Mouse (Mus musculus): Measurements from ENCODE around the gene B3gnt2. TPM values are rescaled to one million over a fixed set of nuclear protein-coding genes. Genes with fewer than 3 reads are reported as not detected.
A peak's percentile ranks its signal among the peaks of the same experiment; 100 is the strongest.

The B3gnt2 gene
- polyA plus RNA-seq, 1 experiment = 7.1 TPM

DNA sequence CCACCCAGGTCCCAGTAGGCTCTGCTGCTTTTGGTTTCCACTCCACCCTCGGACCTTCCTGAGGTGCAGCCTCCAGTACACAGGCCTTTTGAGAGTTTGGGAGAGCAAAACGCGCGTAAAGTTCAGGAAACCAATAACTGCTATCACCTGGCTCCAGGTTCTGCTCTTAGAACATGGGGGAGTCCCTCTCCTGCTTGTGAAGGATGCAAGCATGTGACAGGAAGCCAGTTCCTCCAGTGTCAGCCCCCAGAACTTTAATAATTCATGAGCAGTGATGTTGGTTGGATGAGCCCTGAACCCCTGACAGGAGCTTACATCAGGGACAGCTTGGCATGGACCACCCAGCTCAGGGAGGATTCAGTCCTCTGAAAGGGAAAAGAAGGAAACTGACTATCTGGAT is 18.9 kb upstream of the B3gnt2 start:
- no peak for DNase-seq
- 95% methylated on average over 4 of the region's 4 CpGs for WGBS
- Histone ChIP-seq H3K27me3 (ENCODE audit: control insufficient read depth, insufficient read depth, low read length) (no peaks in the 10 kb centered on the region; the same call in none of the 2 replicates), H3K4me3 (replicated peaks; ENCODE audit: insufficient read depth, low read depth, low read length) (no peak overlapping the region), H3K27ac (ENCODE audit: insufficient read depth, low read length) (no peak overlapping the region), H3K4me1 (ENCODE audit: control insufficient read depth, insufficient read depth, low read length) (no peaks in the 10 kb centered on the region)
- TF ChIP-seq POLR2A (IDR thresholded peaks at IDR 0.05; ENCODE audit: borderline replicate concordance, insufficient read depth, low read length) = no peak
- TF ChIP-seq CTCF (IDR thresholded peaks at IDR 0.05; ENCODE audit: borderline replicate concordance, insufficient read depth, low read depth, low read length) = no peak

DNA sequence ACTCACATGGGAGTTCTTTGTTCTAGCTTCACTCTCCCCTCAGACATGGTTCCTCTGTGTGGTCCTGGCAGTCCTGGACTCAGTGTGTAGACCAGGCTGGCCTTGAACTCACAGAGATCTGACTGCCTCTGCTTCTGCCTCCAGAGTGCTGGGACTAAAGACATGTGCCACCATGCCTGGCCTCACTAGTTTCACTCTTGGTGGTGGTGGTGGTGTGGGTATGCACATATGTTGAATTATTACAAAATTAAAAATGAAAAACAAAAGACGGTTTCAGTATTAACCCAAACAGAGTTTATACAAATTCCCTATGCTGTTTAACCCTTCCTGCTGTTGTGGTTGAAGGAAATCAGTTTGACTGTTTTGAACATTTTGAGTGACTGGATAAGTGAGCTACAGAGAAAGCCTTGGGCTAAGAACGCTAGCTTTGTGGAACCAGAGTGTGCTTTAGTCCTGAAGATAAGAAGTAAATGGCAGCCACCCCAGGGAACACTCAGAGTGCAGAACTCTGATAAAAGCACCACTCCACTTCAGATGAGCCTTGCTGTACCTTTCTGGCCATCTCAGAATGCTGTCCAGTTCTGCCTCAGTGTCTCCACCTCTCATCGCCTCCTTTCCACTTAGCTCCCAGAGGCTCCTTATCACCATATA is 16.0 kb upstream of the B3gnt2 start:
- TF ChIP-seq CTCF (IDR thresholded peaks at IDR 0.05; ENCODE audit: borderline replicate concordance, insufficient read depth, low read depth, low read length) (no peak), POLR2A (IDR thresholded peaks at IDR 0.05; ENCODE audit: borderline replicate concordance, insufficient read depth, low read length) (no peak)
- H3K27me3 ChIP-seq (ENCODE audit: control insufficient read depth, insufficient read depth, low read length) = peaks cover 1% of the 10 kb centered on the region; the same call in 1 of the 2 replicates
- H3K27ac ChIP-seq (ENCODE audit: insufficient read depth, low read length) = no peak overlapping the region
- no peak for DNase-seq
- 94% methylated on average over 3 of the region's 3 CpGs for WGBS
- no peak overlapping the region for H3K4me3 ChIP-seq (replicated peaks; ENCODE audit: insufficient read depth, low read depth, low read length)
- H3K4me1 ChIP-seq (ENCODE audit: control insufficient read depth, insufficient read depth, low read length) = peaks cover 8% of the 10 kb centered on the region

GRCm38 (mm10) chr11:22875279-22875678 is 14.5 kb upstream of the B3gnt2 start:
- H3K27ac ChIP-seq (ENCODE audit: insufficient read depth, low read length) = no peak overlapping the region
- H3K4me3 ChIP-seq (replicated peaks; ENCODE audit: insufficient read depth, low read depth, low read length) = no peak overlapping the region
- no peak for TF ChIP-seq POLR2A (IDR thresholded peaks at IDR 0.05; ENCODE audit: borderline replicate concordance, insufficient read depth, low read length)
- no peak for TF ChIP-seq CTCF (IDR thresholded peaks at IDR 0.05; ENCODE audit: borderline replicate concordance, insufficient read depth, low read depth, low read length)
- H3K27me3 ChIP-seq (ENCODE audit: control insufficient read depth, insufficient read depth, low read length) = peaks cover 1% of the 10 kb centered on the region; the same call in 1 of the 2 replicates
- DNase-seq = no peak
- H3K4me1 ChIP-seq (ENCODE audit: control insufficient read depth, insufficient read depth, low read length) = peaks cover 8% of the 10 kb centered on the region
- WGBS = 82% methylated on average over 4 of the region's 4 CpGs

- WGBS = 92% methylated on average over 6 of the region's 6 CpGs
- H3K4me1 ChIP-seq (ENCODE audit: control insufficient read depth, insufficient read depth, low read length) = peaks cover 8% of the 10 kb centered on the region
- peaks cover 1% of the 10 kb centered on the region; the same call in 1 of the 2 replicates for H3K27me3 ChIP-seq (ENCODE audit: control insufficient read depth, insufficient read depth, low read length)
- no peak for DNase-seq
- no peak for TF ChIP-seq CTCF (IDR thresholded peaks at IDR 0.05; ENCODE audit: borderline replicate concordance, insufficient read depth, low read depth, low read length)
- no peak for TF ChIP-seq POLR2A (IDR thresholded peaks at IDR 0.05; ENCODE audit: borderline replicate concordance, insufficient read depth, low read length)
- H3K4me3 ChIP-seq (replicated peaks; ENCODE audit: insufficient read depth, low read depth, low read length) = no peak overlapping the region
- no peak overlapping the region for H3K27ac ChIP-seq (ENCODE audit: insufficient read depth, low read length)
These were observed 14.0 kb upstream of the B3gnt2 start for GRCm38 (mm10) chr11:22874747-22875146.

- H3K27ac ChIP-seq (ENCODE audit: insufficient read depth, low read length) = no peak overlapping the region
- TF ChIP-seq CTCF (IDR thresholded peaks at IDR 0.05; ENCODE audit: borderline replicate concordance, insufficient read depth, low read depth, low read length) (no peak), POLR2A (IDR thresholded peaks at IDR 0.05; ENCODE audit: borderline replicate concordance, insufficient read depth, low read length) (no peak)
- H3K4me1 ChIP-seq (ENCODE audit: control insufficient read depth, insufficient read depth, low read length) = peaks cover 8% of the 10 kb centered on the region
- peak; percentile 34 to 45 for DNase-seq
- H3K4me3 ChIP-seq (replicated peaks; ENCODE audit: insufficient read depth, low read depth, low read length) = no peak overlapping the region
- 2% methylated on average over 4 of the region's 4 CpGs for WGBS
- H3K27me3 ChIP-seq (ENCODE audit: control insufficient read depth, insufficient read depth, low read length) = peaks cover 5% of the 10 kb centered on the region; the same call in 1 of the 2 replicates
These were observed 12.6 kb upstream of the B3gnt2 start for GRCm38 (mm10) chr11:22873383-22873782.

GRCm38 (mm10) chr11:22872307-22872680 is 11.5 kb upstream of the B3gnt2 start:
- peaks cover 8% of the 10 kb centered on the region for H3K4me1 ChIP-seq (ENCODE audit: control insufficient read depth, insufficient read depth, low read length)
- no peak overlapping the region for H3K27ac ChIP-seq (ENCODE audit: insufficient read depth, low read length)
- WGBS = 61% methylated on average over 4 of the region's 4 CpGs
- H3K4me3 ChIP-seq (replicated peaks; ENCODE audit: insufficient read depth, low read depth, low read length) = no peak overlapping the region
- DNase-seq = no peak
- peaks cover 6% of the 10 kb centered on the region; the same call in 1 of the 2 replicates for H3K27me3 ChIP-seq (ENCODE audit: control insufficient read depth, insufficient read depth, low read length)
- TF ChIP-seq CTCF (IDR thresholded peaks at IDR 0.05; ENCODE audit: borderline replicate concordance, insufficient read depth, low read depth, low read length) (no peak), POLR2A (IDR thresholded peaks at IDR 0.05; ENCODE audit: borderline replicate concordance, insufficient read depth, low read length) (no peak)

- H3K4me3 ChIP-seq (replicated peaks; ENCODE audit: insufficient read depth, low read depth, low read length) = no peak overlapping the region
- H3K27ac ChIP-seq (ENCODE audit: insufficient read depth, low read length) = no peak overlapping the region
- H3K27me3 ChIP-seq (ENCODE audit: control insufficient read depth, insufficient read depth, low read length) = peaks cover 6% of the 10 kb centered on the region; the same call in 1 of the 2 replicates
- peaks cover 8% of the 10 kb centered on the region for H3K4me1 ChIP-seq (ENCODE audit: control insufficient read depth, insufficient read depth, low read length)
- no peak for DNase-seq
- 87% methylated on average over 7 of the region's 7 CpGs for WGBS
- TF ChIP-seq CTCF (IDR thresholded peaks at IDR 0.05; ENCODE audit: borderline replicate concordance, insufficient read depth, low read depth, low read length) (no peak), POLR2A (IDR thresholded peaks at IDR 0.05; ENCODE audit: borderline replicate concordance, insufficient read depth, low read length) (no peak)
These were observed 11.0 kb upstream of the B3gnt2 start for GRCm38 (mm10) chr11:22871628-22872306.

GRCm38 (mm10) chr11:22868582-22868981 is 7.8 kb upstream of the B3gnt2 start:
- no peak for DNase-seq
- TF ChIP-seq POLR2A (IDR thresholded peaks at IDR 0.05; ENCODE audit: borderline replicate concordance, insufficient read depth, low read length) (no peak), CTCF (IDR thresholded peaks at IDR 0.05; ENCODE audit: borderline replicate concordance, insufficient read depth, low read depth, low read length) (no peak)
- H3K4me1 ChIP-seq (ENCODE audit: control insufficient read depth, insufficient read depth, low read length) = peaks cover 6% of the 10 kb centered on the region
- H3K27me3 ChIP-seq (ENCODE audit: control insufficient read depth, insufficient read depth, low read length) = peaks cover 6% of the 10 kb centered on the region; the same call in 1 of the 2 replicates
- 43% methylated on average over 8 of the region's 8 CpGs for WGBS
- H3K4me3 ChIP-seq (replicated peaks; ENCODE audit: insufficient read depth, low read depth, low read length) = no peak overlapping the region
- H3K27ac ChIP-seq (ENCODE audit: insufficient read depth, low read length) = no peak overlapping the region
